Mouse (Mus musculus) stomach, embryonic 15.5 days (tissue): Measurements from ENCODE around the gene Glrp1. TPM values are rescaled to one million over a fixed set of nuclear protein-coding genes. Genes with fewer than 3 reads are reported as not detected.

Experiments
- ATAC-seq: fragments of 200-750 bp; cut with Nextera tagmentation; 2 replicates; pipeline ENCODE4 v1.8.0; 2017; ENCODE audit warnings: low read depth, moderate number of reproducible peaks, moderate TSS enrichment; ENCODE audit not compliant: insufficient read depth, low FRiP score
- H3K27ac ChIP-seq: fragments of 300-500 bp; sonication (generic); 2 replicates; pipeline ENCODE4 v1.5.1; 2015; ENCODE audit warnings: mild to moderate bottlenecking, inconsistent platforms
- H3K27me3 ChIP-seq: fragments of 300-500 bp; sonication (generic); replicated peaks from 2 replicates; pipeline ENCODE4 v1.6.1; 2015; ENCODE audit warnings: inconsistent platforms
- H3K36me3 ChIP-seq: fragments of 300-500 bp; sonication (generic); 2 replicates; pipeline ENCODE4 v1.6.1; 2015; ENCODE audit warnings: inconsistent platforms
- H3K4me1 ChIP-seq: fragments of 300-500 bp; sonication (generic); 2 replicates; pipeline ENCODE4 v1.6.1; 2015; ENCODE audit warnings: inconsistent platforms
- H3K4me2 ChIP-seq: fragments of 300-500 bp; sonication (generic); 2 replicates; pipeline ENCODE4 v1.6.1; 2015; ENCODE audit warnings: mild to moderate bottlenecking, inconsistent platforms
- H3K4me3 ChIP-seq: fragments of 300-500 bp; sonication (generic); replicated peaks from 2 replicates; pipeline ENCODE4 v1.5.1; 2015; ENCODE audit warnings: inconsistent platforms
- H3K9ac ChIP-seq: fragments of 300-500 bp; sonication (generic); 2 replicates; pipeline ENCODE4 v1.6.1; 2015; ENCODE audit warnings: inconsistent platforms
- H3K9me3 ChIP-seq: fragments of 300-500 bp; sonication (generic); 2 replicates; pipeline ENCODE4 v1.6.1; 2016; ENCODE audit warnings: inconsistent platforms
- WGBS: fragments of 180-500 bp; shearing (Covaris S2); methylation state at CpG from one replicate; pipeline ENCODE4 v1.1.7; 2015; 5-methylcytosine and 5-hydroxymethylcytosine counted together
- polyA plus RNA-seq: library from polyadenylated mRNA; unstranded; fragments of >200 nt; fragmentation: Nextera tagmentation; extraction: Ambion mirVana; gene quantifications from 2 replicates; pipeline ENCODE4 v1.2.1, GENCODE M21; 2015

The Glrp1 gene
- polyA plus RNA-seq, 1 experiment from 2014 or later: not detected

GRCm38 (mm10) chr1:88459655-88460054, 50.2 kb downstream of the Glrp1 start:
- Histone ChIP-seq H3K4me3 (no peak overlapping the region), H3K9ac (no peak overlapping the region), H3K4me2 (no peak overlapping the region), H3K4me1 (peaks cover 12% of the 10 kb centered on the region), H3K36me3 (no peaks in the 10 kb centered on the region), H3K27me3 (no peaks in the 10 kb centered on the region), H3K27ac (no peak overlapping the region), H3K9me3 (no peaks in the 10 kb centered on the region)
- WGBS: 86% methylated on average over 5 of the region's 5 CpGs
- no peak for ATAC-seq

- H3K4me2 ChIP-seq: no peak overlapping the region
- no peak overlapping the region for H3K4me3 ChIP-seq
- H3K36me3 ChIP-seq: no peaks in the 10 kb centered on the region
- H3K9me3 ChIP-seq: no peaks in the 10 kb centered on the region
- H3K27ac ChIP-seq: no peak overlapping the region
- H3K4me1 ChIP-seq: peaks cover 7% of the 10 kb centered on the region; the same call in 1 of the 2 replicates
- no peak for ATAC-seq
- WGBS: 96% methylated on average over 4 of the region's 4 CpGs
- no peaks in the 10 kb centered on the region for H3K27me3 ChIP-seq
- no peak overlapping the region for H3K9ac ChIP-seq
Observed at GRCm38 (mm10) chr1:88459196-88459595, 50.7 kb downstream of the Glrp1 start.

GRCm38 (mm10) chr1:88456451-88457072, 53.3 kb downstream of the Glrp1 start:
- Histone ChIP-seq H3K27ac (no peak overlapping the region), H3K4me3 (no peak overlapping the region), H3K9me3 (no peaks in the 10 kb centered on the region), H3K27me3 (no peaks in the 10 kb centered on the region), H3K4me1 (peaks cover 6% of the 10 kb centered on the region; the same call in 1 of the 2 replicates), H3K4me2 (no peak overlapping the region), H3K36me3 (no peaks in the 10 kb centered on the region), H3K9ac (no peak overlapping the region)
- no peak for ATAC-seq
- WGBS: 56% methylated on average over 14 of the region's 14 CpGs

- Histone ChIP-seq H3K9ac (no peak overlapping the region), H3K27ac (no peak overlapping the region), H3K4me2 (no peak overlapping the region), H3K9me3 (no peaks in the 10 kb centered on the region), H3K27me3 (no peaks in the 10 kb centered on the region), H3K36me3 (no peaks in the 10 kb centered on the region), H3K4me1 (peaks cover 6% of the 10 kb centered on the region; the same call in 1 of the 2 replicates), H3K4me3 (no peak overlapping the region)
- WGBS: 49% methylated on average over 3 of the region's 3 CpGs
- no peak for ATAC-seq
Observed at GRCm38 (mm10) chr1:88455761-88456160, 54.1 kb downstream of the Glrp1 start.

GRCm38 (mm10) chr1:88454703-88455102, 55.2 kb downstream of the Glrp1 start:
- H3K4me1 ChIP-seq: peaks cover 6% of the 10 kb centered on the region; the same call in 1 of the 2 replicates
- WGBS: 53% methylated on average over 3 of the region's 3 CpGs
- no peak overlapping the region for H3K27ac ChIP-seq
- H3K9me3 ChIP-seq: no peaks in the 10 kb centered on the region
- H3K27me3 ChIP-seq: no peaks in the 10 kb centered on the region
- H3K4me2 ChIP-seq: no peak overlapping the region
- no peak overlapping the region for H3K4me3 ChIP-seq
- no peak overlapping the region for H3K9ac ChIP-seq
- ATAC-seq: no peak
- H3K36me3 ChIP-seq: no peaks in the 10 kb centered on the region

GRCm38 (mm10) chr1:88452198-88452597, 57.7 kb downstream of the Glrp1 start:
- H3K4me1 ChIP-seq: peaks cover 6% of the 10 kb centered on the region; the same call in 1 of the 2 replicates
- no peak overlapping the region for H3K4me2 ChIP-seq
- no peak overlapping the region for H3K9ac ChIP-seq
- 76% methylated on average over 6 of the region's 6 CpGs for WGBS
- no peaks in the 10 kb centered on the region for H3K27me3 ChIP-seq
- ATAC-seq: no peak
- no peak overlapping the region for H3K27ac ChIP-seq
- H3K4me3 ChIP-seq: no peak overlapping the region
- H3K36me3 ChIP-seq: no peaks in the 10 kb centered on the region
- H3K9me3 ChIP-seq: no peaks in the 10 kb centered on the region

- Histone ChIP-seq H3K4me1 (peaks cover 6% of the 10 kb centered on the region; the same call in 1 of the 2 replicates), H3K27me3 (no peaks in the 10 kb centered on the region), H3K27ac (no peak overlapping the region), H3K36me3 (no peaks in the 10 kb centered on the region), H3K4me3 (no peak overlapping the region), H3K4me2 (no peak overlapping the region), H3K9me3 (no peaks in the 10 kb centered on the region), H3K9ac (no peak overlapping the region)
- 77% methylated on average over 4 of the region's 4 CpGs for WGBS
- no peak for ATAC-seq
Observed at GRCm38 (mm10) chr1:88450668-88451067, 59.2 kb downstream of the Glrp1 start.

Other genes with a start within 250 kb of the Glrp1 start
- 162 and 176 TPM in 2 replicates for gene Hjurp, start 232.4 kb downstream of the Glrp1 start, polyA plus RNA-seq
- not detected in 2 replicates for gene Trpm8, start 232.4 kb downstream of the Glrp1 start, polyA plus RNA-seq
- gene Spp2, start 103.1 kb downstream of the Glrp1 start, polyA plus RNA-seq: 10.1 and 21.7 TPM in 2 replicates
- gene Arl4c, start 192.2 kb upstream of the Glrp1 start, polyA plus RNA-seq: 10.5 and 11.8 TPM in 2 replicates